Mouse (Mus musculus) intestine, embryonic 14.5 days (tissue): ENCODE results near the gene Dnmt3a. TPM values are rescaled to one million over a fixed set of nuclear protein-coding genes. Genes with fewer than 3 reads are reported as not detected.
A peak's percentile ranks its signal among the peaks of the same experiment; 100 is the strongest.

ENCODE experiments used
- ATAC-seq: fragments of 200-750 bp; cut with Nextera tagmentation; replicated peaks from 2 replicates; pipeline ENCODE4 v1.8.0; 2017; ENCODE audit warnings: low read depth, moderate number of reproducible peaks, moderate TSS enrichment, moderate library complexity; ENCODE audit not compliant: low FRiP score, low TSS enrichment
- DNase-seq: peaks from one replicate; pipeline ENCODE4 v3.0.0-alpha.2; 2018; ENCODE audit warnings: low spot score
- H3K27ac ChIP-seq: fragments of 300-500 bp; sonication (generic); 2 replicates; pipeline ENCODE4 v1.5.1; 2014; ENCODE audit warnings: low read depth, mild to moderate bottlenecking, control low read depth
- H3K27me3 ChIP-seq: fragments of 300-500 bp; sonication (generic); replicated peaks from 2 replicates; pipeline ENCODE4 v1.6.1; 2014; ENCODE audit warnings: low read length, control low read depth; ENCODE audit not compliant: control insufficient read depth, insufficient read depth
- H3K36me3 ChIP-seq: fragments of 300-500 bp; sonication (generic); 2 replicates; pipeline ENCODE4 v1.6.1; 2014; ENCODE audit warnings: low read length, control low read depth; ENCODE audit not compliant: control insufficient read depth, insufficient read depth
- H3K4me1 ChIP-seq: fragments of 300-500 bp; sonication (generic); replicated peaks from 2 replicates; pipeline ENCODE4 v1.6.1; 2014; ENCODE audit warnings: low read length, control low read depth, mixed read lengths; ENCODE audit not compliant: control insufficient read depth, insufficient read depth
- H3K4me2 ChIP-seq: fragments of 300-500 bp; sonication (generic); 2 replicates; pipeline ENCODE4 v1.6.1; 2014; ENCODE audit warnings: low read length
- H3K4me3 ChIP-seq: fragments of 300-500 bp; sonication (generic); 2 replicates; pipeline ENCODE4 v1.5.1; 2014; ENCODE audit warnings: low read depth, low read length, control low read depth, mixed read lengths
- H3K9ac ChIP-seq: fragments of 300-500 bp; sonication (generic); 2 replicates; pipeline ENCODE4 v1.6.1; 2014; ENCODE audit warnings: mild to moderate bottlenecking, low read length
- H3K9me3 ChIP-seq: fragments of 300-500 bp; sonication (generic); 2 replicates; pipeline ENCODE4 v1.6.1; 2016; ENCODE audit warnings: low read length, control low read depth; ENCODE audit not compliant: control insufficient read depth
- WGBS: fragments of 180-500 bp; shearing (Covaris S2); extraction: QIAGEN DNeasy Blood & Tissue Kit; methylation state at CpG from one replicate; pipeline ENCODE4 v1.1.7; 2014; 5-methylcytosine and 5-hydroxymethylcytosine counted together
- polyA plus RNA-seq: library from polyadenylated mRNA; unstranded; fragments of >200 nt; fragmentation: Nextera tagmentation; extraction: Ambion mirVana; gene quantifications from 2 replicates; pipeline ENCODE4 v1.2.1, GENCODE M21; 2014

Gene Dnmt3a
- polyA plus RNA-seq, 1 experiment from 2014 or later: 69.3 TPM

- H3K4me2 ChIP-seq: no peak overlapping the region
- H3K36me3 ChIP-seq: peaks cover 72% of the 10 kb centered on the region
- DNase-seq (no peak), ATAC-seq (no peak)
- no peak overlapping the region for H3K4me3 ChIP-seq
- H3K9me3 ChIP-seq: no peaks in the 10 kb centered on the region
- no peak overlapping the region for H3K9ac ChIP-seq
- no peaks in the 10 kb centered on the region for H3K27me3 ChIP-seq
- peaks cover 12% of the 10 kb centered on the region for H3K4me1 ChIP-seq
- 90% methylated on average over 8 of the region's 8 CpGs for WGBS
- no peak overlapping the region for H3K27ac ChIP-seq
These were observed 58.4 kb downstream of the Dnmt3a start for GRCm38 (mm10) chr12:3864208-3864607.

GRCm38 (mm10) chr12:3865594-3865993 is 59.8 kb downstream of the Dnmt3a start:
- WGBS: 89% methylated on average over 8 of the region's 8 CpGs
- H3K4me1 ChIP-seq: peaks cover 23% of the 10 kb centered on the region
- no peak overlapping the region for H3K4me2 ChIP-seq
- H3K36me3 ChIP-seq: peaks cover 73% of the 10 kb centered on the region
- H3K27me3 ChIP-seq: no peaks in the 10 kb centered on the region
- no peak overlapping the region for H3K27ac ChIP-seq
- no peak overlapping the region for H3K9ac ChIP-seq
- ATAC-seq: no peak
- H3K9me3 ChIP-seq: no peaks in the 10 kb centered on the region
- H3K4me3 ChIP-seq: no peak overlapping the region
- DNase-seq: no peak

- Histone ChIP-seq H3K9me3 (no peaks in the 10 kb centered on the region), H3K36me3 (peaks cover 70% of the 10 kb centered on the region), H3K9ac (no peak overlapping the region), H3K4me2 (no peak overlapping the region), H3K4me1 (peaks cover 31% of the 10 kb centered on the region), H3K27me3 (no peaks in the 10 kb centered on the region), H3K27ac (no peak overlapping the region), H3K4me3 (no peak overlapping the region)
- 56% methylated on average over 12 of the region's 12 CpGs for WGBS
- DNase-seq (no peak), ATAC-seq (no peak)
These were observed 61.0 kb downstream of the Dnmt3a start for GRCm38 (mm10) chr12:3866654-3867370.

- Histone ChIP-seq H3K27me3 (no peaks in the 10 kb centered on the region), H3K4me2 (no peak overlapping the region), H3K36me3 (peaks cover 70% of the 10 kb centered on the region), H3K27ac (no peak overlapping the region), H3K9ac (no peak overlapping the region), H3K4me1 (peaks cover 31% of the 10 kb centered on the region), H3K4me3 (no peak overlapping the region), H3K9me3 (no peaks in the 10 kb centered on the region)
- no peak for ATAC-seq
- DNase-seq: no peak
- WGBS: 76% methylated on average over 5 of the region's 5 CpGs
These were observed 62.3 kb downstream of the Dnmt3a start for GRCm38 (mm10) chr12:3868115-3868514.

- no peak overlapping the region for H3K4me3 ChIP-seq
- no peak overlapping the region for H3K9ac ChIP-seq
- H3K4me1 ChIP-seq: peaks cover 31% of the 10 kb centered on the region
- ATAC-seq: no peak
- no peak overlapping the region for H3K4me2 ChIP-seq
- WGBS: 70% methylated on average over 7 of the region's 7 CpGs
- no peaks in the 10 kb centered on the region for H3K27me3 ChIP-seq
- peaks cover 75% of the 10 kb centered on the region for H3K36me3 ChIP-seq
- DNase-seq: no peak
- no peak overlapping the region for H3K27ac ChIP-seq
- no peaks in the 10 kb centered on the region for H3K9me3 ChIP-seq
These were observed 63.1 kb downstream of the Dnmt3a start for GRCm38 (mm10) chr12:3868676-3869458.

GRCm38 (mm10) chr12:3870024-3870423 is 64.2 kb downstream of the Dnmt3a start:
- Histone ChIP-seq H3K4me2 (no peak overlapping the region), H3K9ac (no peak overlapping the region), H3K4me3 (no peak overlapping the region), H3K27me3 (no peaks in the 10 kb centered on the region), H3K4me1 (peaks cover 31% of the 10 kb centered on the region), H3K9me3 (no peaks in the 10 kb centered on the region), H3K36me3 (peaks cover 84% of the 10 kb centered on the region), H3K27ac (no peak overlapping the region)
- ATAC-seq (no peak), DNase-seq (no peak)
- 77% methylated on average over 5 of the region's 5 CpGs for WGBS

GRCm38 (mm10) chr12:3870859-3871462 is 65.2 kb downstream of the Dnmt3a start:
- H3K9me3 ChIP-seq: no peaks in the 10 kb centered on the region
- 18% methylated on average over 19 of the region's 19 CpGs for WGBS
- DNase-seq (peak; percentile 66), ATAC-seq (peak; percentile 52)
- no peak overlapping the region for H3K4me2 ChIP-seq
- peaks cover 31% of the 10 kb centered on the region for H3K4me1 ChIP-seq
- no peak overlapping the region for H3K4me3 ChIP-seq
- peaks cover 84% of the 10 kb centered on the region for H3K36me3 ChIP-seq
- peak overlapping the region; percentile 34; the same call in 1 of the 2 replicates for H3K27ac ChIP-seq
- no peaks in the 10 kb centered on the region for H3K27me3 ChIP-seq
- no peak overlapping the region for H3K9ac ChIP-seq

GRCm38 (mm10) chr12:3871637-3872036 is 65.8 kb downstream of the Dnmt3a start:
- WGBS: 40% methylated on average over 15 of the region's 15 CpGs
- DNase-seq (peak; percentile 63), ATAC-seq (no peak)
- H3K9ac ChIP-seq: no peak overlapping the region
- peaks cover 24% of the 10 kb centered on the region for H3K4me1 ChIP-seq
- no peaks in the 10 kb centered on the region for H3K27me3 ChIP-seq
- no peaks in the 10 kb centered on the region for H3K9me3 ChIP-seq
- peaks cover 83% of the 10 kb centered on the region for H3K36me3 ChIP-seq
- H3K4me2 ChIP-seq: no peak overlapping the region
- H3K4me3 ChIP-seq: no peak overlapping the region
- peak overlapping the region; percentile 34; the same call in 1 of the 2 replicates for H3K27ac ChIP-seq
